Mouse (Mus musculus): ENCODE results near the gene Fbxl5. TPM values are rescaled to one million over a fixed set of nuclear protein-coding genes. Genes with fewer than 3 reads are reported as not detected.

The Fbxl5 gene
- polyA plus RNA-seq, 1 experiment from 2014 or later, result 50.3 TPM

- Histone ChIP-seq H3K27ac (ENCODE audit: low read length) (peak overlapping the region; percentile 27; the same call in 1 of the 2 replicates), H3K4me2 (ENCODE audit: low read depth, low read length) (no peak overlapping the region), H3K27me3 (ENCODE audit: control insufficient read depth, insufficient read depth, low read length) (no peaks in the 10 kb centered on the region), H3K9ac (ENCODE audit: low read length) (no peak overlapping the region), H3K36me3 (ENCODE audit: control insufficient read depth, insufficient read depth) (no peaks in the 10 kb centered on the region), H3K9me3 (replicated peaks; ENCODE audit: control insufficient read depth, low read length) (no peaks in the 10 kb centered on the region), H3K4me1 (ENCODE audit: control insufficient read depth, insufficient read depth, low read length) (peaks cover 2% of the 10 kb centered on the region; the same call in 1 of the 2 replicates), H3K4me3 (ENCODE audit: low read length) (no peak overlapping the region)
- WGBS, result 38% methylated on average over 2 of the region's 2 CpGs
- ATAC-seq (replicated peaks; ENCODE audit: extremely low read depth, insufficient read depth, low FRiP score), result no peak; the same call in 1 of the 2 replicates
These were observed 34.3 kb upstream of the Fbxl5 start for GRCm38 (mm10) chr5:43855769-43856168.

- H3K4me1 ChIP-seq (ENCODE audit: control insufficient read depth, insufficient read depth, low read length), result no peaks in the 10 kb centered on the region
- H3K9me3 ChIP-seq (replicated peaks; ENCODE audit: control insufficient read depth, low read length), result no peaks in the 10 kb centered on the region
- H3K4me2 ChIP-seq (ENCODE audit: low read depth, low read length), result no peak overlapping the region
- no peak overlapping the region for H3K27ac ChIP-seq (ENCODE audit: low read length)
- 72% methylated on average over 7 of the region's 7 CpGs for WGBS
- H3K27me3 ChIP-seq (ENCODE audit: control insufficient read depth, insufficient read depth, low read length), result no peaks in the 10 kb centered on the region
- H3K36me3 ChIP-seq (ENCODE audit: control insufficient read depth, insufficient read depth), result no peaks in the 10 kb centered on the region
- no peak overlapping the region for H3K4me3 ChIP-seq (ENCODE audit: low read length)
- ATAC-seq (replicated peaks; ENCODE audit: extremely low read depth, insufficient read depth, low FRiP score), result no peak
- H3K9ac ChIP-seq (ENCODE audit: low read length), result no peak overlapping the region
These were observed 32.5 kb upstream of the Fbxl5 start for GRCm38 (mm10) chr5:43853868-43854488.

GRCm38 (mm10) chr5:43853096-43853867, 31.8 kb upstream of the Fbxl5 start:
- Histone ChIP-seq H3K4me3 (ENCODE audit: low read length) (no peak overlapping the region), H3K9me3 (replicated peaks; ENCODE audit: control insufficient read depth, low read length) (no peaks in the 10 kb centered on the region), H3K27me3 (ENCODE audit: control insufficient read depth, insufficient read depth, low read length) (no peaks in the 10 kb centered on the region), H3K4me1 (ENCODE audit: control insufficient read depth, insufficient read depth, low read length) (no peaks in the 10 kb centered on the region), H3K4me2 (ENCODE audit: low read depth, low read length) (no peak overlapping the region), H3K27ac (ENCODE audit: low read length) (no peak overlapping the region), H3K9ac (ENCODE audit: low read length) (no peak overlapping the region), H3K36me3 (ENCODE audit: control insufficient read depth, insufficient read depth) (no peaks in the 10 kb centered on the region)
- no peak for ATAC-seq (replicated peaks; ENCODE audit: extremely low read depth, insufficient read depth, low FRiP score)
- WGBS, result 72% methylated on average over 11 of the region's 11 CpGs

- no peak overlapping the region for H3K27ac ChIP-seq (ENCODE audit: low read length)
- H3K9me3 ChIP-seq (replicated peaks; ENCODE audit: control insufficient read depth, low read length), result no peaks in the 10 kb centered on the region
- 75% methylated on average over 3 of the region's 3 CpGs for WGBS
- no peaks in the 10 kb centered on the region for H3K27me3 ChIP-seq (ENCODE audit: control insufficient read depth, insufficient read depth, low read length)
- no peak overlapping the region for H3K4me3 ChIP-seq (ENCODE audit: low read length)
- H3K36me3 ChIP-seq (ENCODE audit: control insufficient read depth, insufficient read depth), result no peaks in the 10 kb centered on the region
- ATAC-seq (replicated peaks; ENCODE audit: extremely low read depth, insufficient read depth, low FRiP score), result no peak
- H3K9ac ChIP-seq (ENCODE audit: low read length), result no peak overlapping the region
- no peaks in the 10 kb centered on the region for H3K4me1 ChIP-seq (ENCODE audit: control insufficient read depth, insufficient read depth, low read length)
- H3K4me2 ChIP-seq (ENCODE audit: low read depth, low read length), result no peak overlapping the region
These were observed 26.8 kb upstream of the Fbxl5 start for GRCm38 (mm10) chr5:43848275-43848674.

GRCm38 (mm10) chr5:43847555-43847954, 26.1 kb upstream of the Fbxl5 start:
- Histone ChIP-seq H3K36me3 (ENCODE audit: control insufficient read depth, insufficient read depth) (no peaks in the 10 kb centered on the region), H3K27ac (ENCODE audit: low read length) (no peak overlapping the region), H3K9ac (ENCODE audit: low read length) (no peak overlapping the region), H3K4me3 (ENCODE audit: low read length) (no peak overlapping the region), H3K27me3 (ENCODE audit: control insufficient read depth, insufficient read depth, low read length) (no peaks in the 10 kb centered on the region), H3K9me3 (replicated peaks; ENCODE audit: control insufficient read depth, low read length) (no peaks in the 10 kb centered on the region), H3K4me1 (ENCODE audit: control insufficient read depth, insufficient read depth, low read length) (no peaks in the 10 kb centered on the region), H3K4me2 (ENCODE audit: low read depth, low read length) (no peak overlapping the region)
- ATAC-seq (replicated peaks; ENCODE audit: extremely low read depth, insufficient read depth, low FRiP score), result no peak

GRCm38 (mm10) chr5:43846227-43846626, 24.8 kb upstream of the Fbxl5 start:
- no peak overlapping the region for H3K9ac ChIP-seq (ENCODE audit: low read length)
- no peaks in the 10 kb centered on the region for H3K36me3 ChIP-seq (ENCODE audit: control insufficient read depth, insufficient read depth)
- 20% methylated on average over 2 of the region's 2 CpGs for WGBS
- H3K4me1 ChIP-seq (ENCODE audit: control insufficient read depth, insufficient read depth, low read length), result no peaks in the 10 kb centered on the region
- no peak for ATAC-seq (replicated peaks; ENCODE audit: extremely low read depth, insufficient read depth, low FRiP score)
- H3K4me3 ChIP-seq (ENCODE audit: low read length), result no peak overlapping the region
- no peak overlapping the region for H3K27ac ChIP-seq (ENCODE audit: low read length)
- no peaks in the 10 kb centered on the region for H3K27me3 ChIP-seq (ENCODE audit: control insufficient read depth, insufficient read depth, low read length)
- H3K4me2 ChIP-seq (ENCODE audit: low read depth, low read length), result no peak overlapping the region
- H3K9me3 ChIP-seq (replicated peaks; ENCODE audit: control insufficient read depth, low read length), result no peaks in the 10 kb centered on the region

GRCm38 (mm10) chr5:43845646-43846045, 24.2 kb upstream of the Fbxl5 start:
- Histone ChIP-seq H3K4me2 (ENCODE audit: low read depth, low read length) (no peak overlapping the region), H3K4me1 (ENCODE audit: control insufficient read depth, insufficient read depth, low read length) (no peaks in the 10 kb centered on the region), H3K9me3 (replicated peaks; ENCODE audit: control insufficient read depth, low read length) (no peaks in the 10 kb centered on the region), H3K4me3 (ENCODE audit: low read length) (no peak overlapping the region), H3K27ac (ENCODE audit: low read length) (no peak overlapping the region), H3K27me3 (ENCODE audit: control insufficient read depth, insufficient read depth, low read length) (no peaks in the 10 kb centered on the region), H3K9ac (ENCODE audit: low read length) (no peak overlapping the region), H3K36me3 (ENCODE audit: control insufficient read depth, insufficient read depth) (no peaks in the 10 kb centered on the region)
- ATAC-seq (replicated peaks; ENCODE audit: extremely low read depth, insufficient read depth, low FRiP score), result no peak
- WGBS, result 34% methylated on average over 1 of the region's 1 CpGs

- Histone ChIP-seq H3K4me1 (ENCODE audit: control insufficient read depth, insufficient read depth, low read length) (no peaks in the 10 kb centered on the region), H3K27me3 (ENCODE audit: control insufficient read depth, insufficient read depth, low read length) (no peaks in the 10 kb centered on the region), H3K9ac (ENCODE audit: low read length) (no peak overlapping the region), H3K36me3 (ENCODE audit: control insufficient read depth, insufficient read depth) (no peaks in the 10 kb centered on the region), H3K4me3 (ENCODE audit: low read length) (no peak overlapping the region), H3K4me2 (ENCODE audit: low read depth, low read length) (no peak overlapping the region), H3K9me3 (replicated peaks; ENCODE audit: control insufficient read depth, low read length) (no peaks in the 10 kb centered on the region), H3K27ac (ENCODE audit: low read length) (no peak overlapping the region)
- WGBS, result 79% methylated on average over 5 of the region's 5 CpGs
- ATAC-seq (replicated peaks; ENCODE audit: extremely low read depth, insufficient read depth, low FRiP score), result no peak
These were observed 23.6 kb upstream of the Fbxl5 start for GRCm38 (mm10) chr5:43845083-43845482.

- Histone ChIP-seq H3K9me3 (replicated peaks; ENCODE audit: control insufficient read depth, low read length) (no peaks in the 10 kb centered on the region), H3K4me3 (ENCODE audit: low read length) (no peak overlapping the region), H3K27me3 (ENCODE audit: control insufficient read depth, insufficient read depth, low read length) (no peaks in the 10 kb centered on the region), H3K4me1 (ENCODE audit: control insufficient read depth, insufficient read depth, low read length) (no peaks in the 10 kb centered on the region), H3K9ac (ENCODE audit: low read length) (no peak overlapping the region), H3K27ac (ENCODE audit: low read length) (no peak overlapping the region), H3K4me2 (ENCODE audit: low read depth, low read length) (no peak overlapping the region), H3K36me3 (ENCODE audit: control insufficient read depth, insufficient read depth) (no peaks in the 10 kb centered on the region)
- WGBS, result 54% methylated on average over 3 of the region's 3 CpGs
- no peak for ATAC-seq (replicated peaks; ENCODE audit: extremely low read depth, insufficient read depth, low FRiP score)
These were observed 21.2 kb upstream of the Fbxl5 start for GRCm38 (mm10) chr5:43842576-43843155.
